Mouse (Mus musculus) CH12.LX (cell line): ENCODE results near the gene Map2k7. TPM values are rescaled to one million over a fixed set of nuclear protein-coding genes. Genes with fewer than 3 reads are reported as not detected.

Source experiments
- DNase-seq: peaks from one replicate; pipeline ENCODE4 v3.0.0-alpha.2; 2013; ENCODE audit errors: extremely low read depth
- H3K27ac ChIP-seq: 2 replicates; pipeline ENCODE4 v1.5.1; 2012; ENCODE audit warnings: low read depth, mild to moderate bottlenecking, control low read depth, moderate library complexity; ENCODE audit not compliant: insufficient read depth
- H3K27me3 ChIP-seq: replicated peaks from 2 replicates; pipeline ENCODE3; 2012; ENCODE audit warnings: inconsistent platforms
- H3K36me3 ChIP-seq, 2 experiments: replicated peaks in 1 of 2; 2 replicates each; pipeline versions ENCODE3 to v1.6.1; 2012; ENCODE audit warnings: inconsistent platforms in 1 of 2, low read length in 1 of 2, mild to moderate bottlenecking in 1 of 2, mixed read lengths in 1 of 2, moderate library complexity in 1 of 2; ENCODE audit not compliant: control insufficient read depth in 1 of 2, insufficient read depth in 1 of 2
- H3K4me1 ChIP-seq, 2 experiments: 2 replicates each; pipeline ENCODE4 v1.6.1; 2012; ENCODE audit warnings: inconsistent platforms in 1 of 2, moderate library complexity in 1 of 2; ENCODE audit not compliant: insufficient read depth in 2 of 2, control insufficient read depth in 1 of 2
- H3K4me2 ChIP-seq: 2 replicates; pipeline ENCODE4 v1.6.1; 2012; ENCODE audit warnings: low read depth, mild to moderate bottlenecking, control low read depth; ENCODE audit not compliant: poor library complexity, insufficient read depth, severe bottlenecking
- H3K4me3 ChIP-seq, 3 experiments: fragments of 150-350 bp in 1 of 3; sonication (generic) in 1 of 3; replicated peaks in 1 of 3; 2 replicates each; pipeline versions ENCODE3 to v1.5.1; 2011 to 2012; ENCODE audit warnings: low read depth in 2 of 3, low read length in 2 of 3, mild to moderate bottlenecking in 2 of 3, moderate library complexity in 2 of 3, control low read depth in 1 of 3, improper control_type of control experiment in 1 of 3, inconsistent platforms in 1 of 3, mixed read lengths in 1 of 3; ENCODE audit not compliant: poor library complexity in 1 of 3
- H3K79me2 ChIP-seq: replicated peaks from 2 replicates; pipeline ENCODE4 v1.6.1; 2012; ENCODE audit warnings: mild to moderate bottlenecking, moderate library complexity; ENCODE audit not compliant: control insufficient read depth, poor library complexity, insufficient read depth, severe bottlenecking; ENCODE audit errors: extremely low read depth
- H3K9ac ChIP-seq: 2 replicates; pipeline ENCODE4 v1.6.1; 2012; ENCODE audit warnings: low read depth, mild to moderate bottlenecking, control low read depth, moderate library complexity; ENCODE audit not compliant: insufficient read depth
- H3K9me3 ChIP-seq: replicated peaks from 2 replicates; pipeline ENCODE3; 2012; ENCODE audit warnings: low read length, inconsistent platforms, mixed read lengths
- CTCF ChIP-seq, 2 experiments: IDR thresholded peaks in 1 of 2; conservative IDR thresholded peaks in 1 of 2; 2 replicates each; pipeline ENCODE4 v1.5.1; 2011 to 2012; ENCODE audit warnings: low read depth in 2 of 2, low read length in 2 of 2, improper control_type of control experiment in 1 of 2, inconsistent platforms in 1 of 2, mild to moderate bottlenecking in 1 of 2, moderate library complexity in 1 of 2
- ELF1 ChIP-seq: IDR thresholded peaks from 2 replicates; pipeline ENCODE4 v1.6.1; 2014; ENCODE audit warnings: low read depth, mild to moderate bottlenecking, inconsistent platforms, low read length, improper control_type of control experiment
- JUN ChIP-seq: IDR thresholded peaks from 2 replicates; pipeline ENCODE4 v1.6.1; 2011; ENCODE audit warnings: low read depth, mild to moderate bottlenecking, low read length, improper control_type of control experiment, moderate library complexity; ENCODE audit not compliant: insufficient read depth
- MAX ChIP-seq: IDR thresholded peaks from 2 replicates; pipeline ENCODE4 v1.6.1; 2011; ENCODE audit warnings: low read length, improper control_type of control experiment
- USF1 ChIP-seq: IDR thresholded peaks from 2 replicates; pipeline ENCODE4 v1.6.1; 2014; ENCODE audit warnings: low read depth, mild to moderate bottlenecking, inconsistent platforms, low read length, improper control_type of control experiment
- USF2 ChIP-seq: conservative IDR thresholded peaks from 2 replicates; pipeline ENCODE4 v1.6.1; 2011; ENCODE audit warnings: low read depth, low read length, improper control_type of control experiment
- ZNF384 ChIP-seq: IDR thresholded peaks from 2 replicates; pipeline ENCODE4 v1.6.1; 2012; ENCODE audit warnings: low read depth, low read length, improper control_type of control experiment, inconsistent platforms
- dilution Hi-C: fragments of 300-500 bp; cut with MboI; formaldehyde crosslinking; loops from 2 replicates; pipeline ENCODE4 v1.14.3; 2020; ENCODE audit warnings: low sequenced_read_pairs; ENCODE audit not compliant: extremely low pct_unique_long_range_greater_than_20kb, extremely low pct_ligation_motif_present
- in situ Hi-C: fragments of 300-500 bp; cut with MboI; formaldehyde crosslinking; loops from 3 replicates; pipeline ENCODE4 v1.14.3; 2019; ENCODE audit warnings: low sequenced_read_pairs, low pct_ligation_motif_present, low pct_unique_long_range_greater_than_20kb, mixed read lengths
- polyA plus RNA-seq: library from polyadenylated mRNA; unstranded; fragments of >175 nt; gene quantifications from 2 replicates; pipeline ENCODE4 v1.2.1, GENCODE M21; 2012; ENCODE audit warnings: low read depth; ENCODE audit not compliant: insufficient read length
- total RNA-seq, 2 experiments: library from RNA; depleted of rRNA; stranded (reverse); fragments of 300-350 nt in 1 of 2; fragments of >200 nt in 1 of 2; gene quantifications; 2 replicates each; pipeline ENCODE4 v1.2.3; 2012 to 2014

Map2k7 gene
- total and polyA plus RNA-seq, 3 experiments: 11.8 to 74.0 (median 18.1) TPM

DNA sequence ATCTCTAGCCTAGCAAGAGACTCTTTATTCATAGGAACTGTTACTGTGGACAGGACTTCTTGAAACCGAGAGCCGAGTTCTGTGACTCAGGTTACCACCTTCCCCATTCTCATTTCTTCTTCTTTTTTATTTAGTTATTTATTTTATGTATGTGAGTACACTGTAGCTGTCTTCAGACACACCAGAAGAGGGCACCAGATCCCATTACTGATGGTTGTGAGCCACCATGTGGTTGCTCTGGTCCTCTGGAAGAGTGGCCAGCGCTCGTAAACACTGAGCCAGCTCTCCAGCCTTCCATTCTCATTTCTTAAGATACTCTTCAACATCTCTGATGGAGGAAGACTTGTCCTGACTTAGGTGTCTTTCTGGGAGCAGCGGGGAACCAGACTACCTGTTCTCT is 54.2 kb downstream of the Map2k7 start:
- in situ Hi-C loops: no loop called here

More for the DNA sequence above, 54.2 kb downstream of the Map2k7 start:
- no peak for TF ChIP-seq ZNF384
- no peak for TF ChIP-seq MAX
- no peak for TF ChIP-seq JUN
- no peak for TF ChIP-seq USF2
- TF ChIP-seq ELF1: no peak
- TF ChIP-seq USF1: no peak
- TF ChIP-seq CTCF (conservative IDR thresholded peaks at IDR 0.05 in 1 of 2, IDR thresholded peaks at IDR 0.05 in 1 of 2; ENCODE audit: low read depth in 2 of 2, low read length in 2 of 2): peak in 1 of 2 experiments; percentile 35; a peak in 2 of 4 replicates
- Histone ChIP-seq H3K27me3 (no peaks in the 10 kb centered on the region), H3K9ac (no peak overlapping the region), H3K4me2 (no peak overlapping the region), H3K4me3 (no peak overlapping the region), H3K4me1 (no peaks in the 10 kb centered on the region), H3K36me3 (peaks cover 74 to 98% of the 10 kb centered on the region in 2 experiments), H3K27ac (no peak overlapping the region), H3K9me3 (no peaks in the 10 kb centered on the region), H3K79me2 (0 out of 2 replicates have a peak, but pooled peaks cover 4% of the 10 kb centered on the region)
- dilution Hi-C loops: no loop called here
- no peak for DNase-seq

Other genes starting within 250 kb of the Map2k7 start
- not detected in 2 replicates for gene Cd209f, start 132.9 kb upstream of the Map2k7 start, total RNA-seq (2012; rRNA removed)
- gene Cd209f, start 132.9 kb upstream of the Map2k7 start, total RNA-seq (2014; rRNA removed): not detected in 2 replicates
- not detected in 2 replicates for gene Cd209f, start 132.9 kb upstream of the Map2k7 start, polyA plus RNA-seq
- gene Cd209g, start 104.6 kb upstream of the Map2k7 start, total RNA-seq (2012; rRNA removed): not detected in 2 replicates
- not detected in 2 replicates for gene Cd209g, start 104.6 kb upstream of the Map2k7 start, total RNA-seq (2014; rRNA removed)
- not detected in 2 replicates for gene Cd209g, start 104.6 kb upstream of the Map2k7 start, polyA plus RNA-seq
- 4.6 and 6.6 TPM in 2 replicates for gene Evi5l, start 72.2 kb upstream of the Map2k7 start, total RNA-seq (2012; rRNA removed)
- 1.4 and 2.2 TPM in 2 replicates for gene Evi5l, start 72.2 kb upstream of the Map2k7 start, total RNA-seq (2014; rRNA removed)
- gene Evi5l, start 72.2 kb upstream of the Map2k7 start, polyA plus RNA-seq: 2.8 and 3.6 TPM in 2 replicates
- gene Prr36, start 21.3 kb upstream of the Map2k7 start, total RNA-seq (2012; rRNA removed): 0.08 and 0.13 TPM in 2 replicates
- gene Prr36, start 21.3 kb upstream of the Map2k7 start, total RNA-seq (2014; rRNA removed): 0.05 TPM in 1 of 2 replicates, not detected in the other
- gene Prr36, start 21.3 kb upstream of the Map2k7 start, polyA plus RNA-seq: 0.40 and 0.59 TPM in 2 replicates
- 0.25 TPM in 2 replicates for gene Lrrc8e, start 11.9 kb upstream of the Map2k7 start, total RNA-seq (2012; rRNA removed)
- not detected in 2 replicates for gene Lrrc8e, start 11.9 kb upstream of the Map2k7 start, total RNA-seq (2014; rRNA removed)
- gene Lrrc8e, start 11.9 kb upstream of the Map2k7 start, polyA plus RNA-seq: 0.07 TPM in 1 of 2 replicates, not detected in the other
- 0.08 and 0.38 TPM in 2 replicates for gene Gm49320, start 125 bp downstream of the Map2k7 start, total RNA-seq (2012; rRNA removed)
- 0.08 and 0.26 TPM in 2 replicates for gene Gm49320, start 125 bp downstream of the Map2k7 start, total RNA-seq (2014; rRNA removed)
- gene Gm49320, start 125 bp downstream of the Map2k7 start, polyA plus RNA-seq: 0.23 and 0.67 TPM in 2 replicates
- 3.5 and 4.5 TPM in 2 replicates for gene Tgfbr3l, start 9.5 kb downstream of the Map2k7 start, total RNA-seq (2012; rRNA removed)
- 1.7 and 2.0 TPM in 2 replicates for gene Tgfbr3l, start 9.5 kb downstream of the Map2k7 start, total RNA-seq (2014; rRNA removed)
- gene Tgfbr3l, start 9.5 kb downstream of the Map2k7 start, polyA plus RNA-seq: 13.3 and 16.9 TPM in 2 replicates
- gene Snapc2, start 14.3 kb downstream of the Map2k7 start, total RNA-seq (2012; rRNA removed): 23.5 and 30.0 TPM in 2 replicates
- gene Snapc2, start 14.3 kb downstream of the Map2k7 start, total RNA-seq (2014; rRNA removed): 18.3 and 22.4 TPM in 2 replicates
- 29.8 and 30.8 TPM in 2 replicates for gene Snapc2, start 14.3 kb downstream of the Map2k7 start, polyA plus RNA-seq
- gene Ctxn1, start 20.5 kb downstream of the Map2k7 start, total RNA-seq (2012; rRNA removed): 0.68 and 0.80 TPM in 2 replicates
- 0.73 and 1.3 TPM in 2 replicates for gene Ctxn1, start 20.5 kb downstream of the Map2k7 start, total RNA-seq (2014; rRNA removed)
- 3.0 and 3.2 TPM in 2 replicates for gene Ctxn1, start 20.5 kb downstream of the Map2k7 start, polyA plus RNA-seq
- 130 and 147 TPM in 2 replicates for gene Timm44, start 37.2 kb downstream of the Map2k7 start, total RNA-seq (2012; rRNA removed)
- 109 and 123 TPM in 2 replicates for gene Timm44, start 37.2 kb downstream of the Map2k7 start, total RNA-seq (2014; rRNA removed)
- gene Timm44, start 37.2 kb downstream of the Map2k7 start, polyA plus RNA-seq: 143 and 177 TPM in 2 replicates
- 4.6 and 4.9 TPM in 2 replicates for gene Ccl25, start 86.5 kb downstream of the Map2k7 start, total RNA-seq (2012; rRNA removed)
- gene Ccl25, start 86.5 kb downstream of the Map2k7 start, total RNA-seq (2014; rRNA removed): 5.4 and 5.7 TPM in 2 replicates
- gene Ccl25, start 86.5 kb downstream of the Map2k7 start, polyA plus RNA-seq: 5.6 and 6.0 TPM in 2 replicates
- gene Elavl1, start 86.7 kb downstream of the Map2k7 start, total RNA-seq (2012; rRNA removed): 55.8 and 76.9 TPM in 2 replicates
- 110 and 112 TPM in 2 replicates for gene Elavl1, start 86.7 kb downstream of the Map2k7 start, total RNA-seq (2014; rRNA removed)
- 67.1 and 76.4 TPM in 2 replicates for gene Elavl1, start 86.7 kb downstream of the Map2k7 start, polyA plus RNA-seq